Mouse (Mus musculus) E14TG2a.4 (cell line): ENCODE measurements around the gene Zfp652.

Experiments
- CTCF ChIP-seq: conservative IDR thresholded peaks from 2 replicates; pipeline ENCODE4 v1.5.1; 2014; ENCODE audit warnings: low read length
- NANOG ChIP-seq: IDR thresholded peaks from 2 replicates; pipeline ENCODE4 v1.6.1; 2014; ENCODE audit warnings: borderline replicate concordance, low read length, mixed read lengths
- POU5F1 ChIP-seq: IDR thresholded peaks from 2 replicates; pipeline ENCODE4 v1.6.1; 2014; ENCODE audit warnings: low read length, borderline replicate concordance

GRCm38 (mm10) chr11:95805010-95805409, 92.5 kb downstream of the Zfp652 start:
- TF ChIP-seq CTCF (no peak), POU5F1 (no peak), NANOG (no peak)
